Mouse (Mus musculus) olfactory bulb, adult 2 months (tissue): ENCODE measurements at regions not wholly inside any gene's neighbourhood (a gene's known extent, or its start where the extent isn't known, plus 50 kb on each side); places are given as distances from the start of the nearest gene placed in this dataset.

Experiments
- CTCF ChIP-seq: fragments of 200-500 bp; IDR thresholded peaks from 2 replicates; pipeline ENCODE4 v1.5.1; 2012; ENCODE audit warnings: low read depth, mild to moderate bottlenecking, low read length, moderate library complexity; ENCODE audit not compliant: insufficient read depth
- POLR2A ChIP-seq: fragments of 200-500 bp; IDR thresholded peaks from 2 replicates; pipeline ENCODE4 v1.6.1; 2012; ENCODE audit warnings: mild to moderate bottlenecking, low read depth, low read length, moderate library complexity; ENCODE audit not compliant: insufficient read depth

- TF ChIP-seq CTCF: no peak
- no peak for TF ChIP-seq POLR2A
Observed at GRCm38 (mm10) chr2:117511737-117512136, 168.9 kb upstream of the Rasgrp1 start.
